Mouse (Mus musculus) NIH3T3 (cell line): ENCODE measurements around the gene Znrf1.

Experiments
- DNase-seq: peaks from one replicate; pipeline ENCODE4 v3.0.0-alpha.2; 2012; ENCODE audit warnings: low read depth

The Znrf1 gene

GRCm38 (mm10) chr8:111632976-111633375 is 97.1 kb downstream of the Znrf1 start:
- DNase-seq = no peak

GRCm38 (mm10) chr8:111638086-111638485 is 102.2 kb downstream of the Znrf1 start:
- DNase-seq = peak; percentile 44

DNA sequence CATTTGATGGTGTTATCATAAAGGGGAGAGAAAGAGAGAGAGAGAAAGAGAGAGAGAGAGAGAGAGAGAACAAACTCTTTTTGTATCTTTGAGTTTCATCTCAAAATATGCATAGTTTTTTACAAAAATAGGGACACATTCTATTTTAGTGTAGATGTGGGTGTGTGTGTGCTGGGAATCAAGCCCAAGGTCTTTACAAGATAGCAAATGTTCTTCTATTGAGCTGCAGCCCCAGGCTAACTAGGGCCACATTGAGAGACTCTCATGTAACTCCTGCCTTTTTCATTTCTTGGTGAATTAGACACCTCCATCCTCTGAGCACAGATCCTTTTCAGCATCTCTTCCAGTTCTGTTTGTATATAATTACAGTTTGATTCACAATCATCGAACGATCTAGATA is 105.2 kb downstream of the Znrf1 start:
- DNase-seq = no peak

DNA sequence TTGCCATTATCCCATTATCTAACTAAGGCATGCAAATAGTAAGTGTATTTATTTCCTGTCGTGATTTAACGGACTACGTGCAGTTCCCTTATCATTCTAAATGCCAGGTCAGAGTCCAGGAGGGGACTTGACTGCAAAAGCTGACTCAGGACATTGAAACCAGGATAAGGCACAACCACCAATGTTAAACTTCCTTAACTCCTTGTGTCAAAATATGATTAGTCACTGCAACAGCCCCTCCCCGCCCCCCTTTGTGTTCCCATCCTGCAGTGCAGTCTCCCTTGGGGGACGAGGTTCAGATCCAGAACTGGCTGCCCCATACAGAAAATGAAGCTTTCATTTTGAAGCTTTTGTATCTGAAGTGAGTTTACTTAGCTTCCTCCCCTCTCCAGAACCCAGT is 106.6 kb downstream of the Znrf1 start:
- DNase-seq = peak; percentile 80

DNA sequence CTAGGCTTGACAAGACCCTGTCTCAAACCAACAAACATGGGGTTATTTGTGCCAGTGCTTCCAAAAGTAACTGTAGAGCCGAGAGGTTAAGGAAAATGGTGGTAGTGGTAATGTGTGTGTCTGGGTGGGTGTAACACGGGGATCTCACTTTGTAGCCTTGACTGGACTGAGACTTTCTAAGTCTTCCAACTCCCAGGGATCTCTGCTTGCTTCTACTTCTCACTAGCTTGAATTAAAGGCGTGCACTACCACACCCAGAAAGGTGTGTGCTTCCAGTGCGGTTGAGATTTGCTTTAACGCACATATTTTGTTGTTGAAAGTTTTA is 107.0 kb downstream of the Znrf1 start:
- no peak for DNase-seq

- DNase-seq = peak; percentile 96
Observed at GRCm38 (mm10) chr8:111643264-111644141, 107.6 kb downstream of the Znrf1 start, which contains the start of gene Zfp1. Zfp1 (plus strand) TSS chr8:111643401.

- peak; percentile 36 for DNase-seq
Observed at GRCm38 (mm10) chr8:111644286-111645051, 108.6 kb downstream of the Znrf1 start.

DNA sequence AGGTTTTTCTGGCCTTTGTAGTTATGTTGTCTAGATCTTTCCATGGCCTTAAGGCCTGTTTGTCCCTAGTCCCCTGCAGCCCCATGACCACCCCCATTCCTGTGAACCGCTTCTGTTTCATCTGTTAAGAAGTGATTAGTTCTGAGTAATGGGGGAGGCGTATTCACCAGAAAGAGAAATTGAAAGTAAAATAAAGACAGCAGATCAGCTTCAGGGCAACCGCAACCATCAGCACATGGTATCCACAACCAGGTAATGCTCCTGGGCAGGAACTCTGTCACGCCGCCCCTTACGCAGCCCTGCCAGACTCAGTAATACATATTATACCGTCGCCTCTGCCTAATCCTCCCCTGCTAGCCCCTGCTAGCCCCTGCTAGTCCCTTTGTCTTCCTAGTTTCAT is 109.8 kb downstream of the Znrf1 start:
- DNase-seq = no peak

DNA sequence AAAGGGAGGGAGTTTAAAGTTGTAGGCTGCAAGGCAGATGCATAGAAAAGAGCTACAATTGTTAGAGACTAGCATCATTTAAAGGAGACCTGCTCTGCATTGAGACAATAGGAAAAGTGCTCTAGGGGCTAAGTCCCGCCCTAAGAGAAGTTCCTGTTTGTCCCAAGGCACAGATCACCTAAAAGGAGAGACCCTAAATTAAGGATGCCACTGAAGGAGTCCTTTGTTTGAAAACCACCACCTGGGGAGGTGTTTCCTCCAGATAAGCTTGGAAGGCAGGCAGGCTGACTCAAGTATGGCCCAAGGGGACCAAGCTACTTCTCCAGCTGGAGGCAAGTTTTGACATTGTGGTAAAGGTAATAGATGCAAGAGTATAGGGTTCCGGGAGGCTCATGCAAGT is 112.9 kb downstream of the Znrf1 start:
- DNase-seq = no peak

- DNase-seq = no peak
Observed at GRCm38 (mm10) chr8:111650651-111651050, 114.8 kb downstream of the Znrf1 start.

DNA sequence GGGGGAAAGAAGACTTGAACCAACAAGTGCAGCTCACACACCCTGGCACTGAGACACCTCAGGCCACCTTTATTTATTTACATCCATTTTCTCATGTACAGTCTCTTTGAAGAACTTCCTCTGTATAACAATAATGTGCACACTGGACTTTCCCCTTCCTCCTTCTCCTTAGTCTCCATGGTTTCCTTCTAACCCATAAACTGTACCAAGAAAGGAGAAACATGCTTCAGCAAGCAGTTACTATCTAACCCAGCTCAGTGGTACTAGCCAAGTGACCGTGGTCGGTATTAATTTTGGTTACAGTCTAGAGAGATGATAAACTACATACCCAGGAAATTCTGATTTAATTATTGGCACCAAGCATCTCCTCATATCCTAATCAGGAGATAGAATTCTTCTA is 117.6 kb downstream of the Znrf1 start:
- DNase-seq = no peak

GRCm38 (mm10) chr8:111657312-111657854 is 121.5 kb downstream of the Znrf1 start:
- DNase-seq = no peak

DNA sequence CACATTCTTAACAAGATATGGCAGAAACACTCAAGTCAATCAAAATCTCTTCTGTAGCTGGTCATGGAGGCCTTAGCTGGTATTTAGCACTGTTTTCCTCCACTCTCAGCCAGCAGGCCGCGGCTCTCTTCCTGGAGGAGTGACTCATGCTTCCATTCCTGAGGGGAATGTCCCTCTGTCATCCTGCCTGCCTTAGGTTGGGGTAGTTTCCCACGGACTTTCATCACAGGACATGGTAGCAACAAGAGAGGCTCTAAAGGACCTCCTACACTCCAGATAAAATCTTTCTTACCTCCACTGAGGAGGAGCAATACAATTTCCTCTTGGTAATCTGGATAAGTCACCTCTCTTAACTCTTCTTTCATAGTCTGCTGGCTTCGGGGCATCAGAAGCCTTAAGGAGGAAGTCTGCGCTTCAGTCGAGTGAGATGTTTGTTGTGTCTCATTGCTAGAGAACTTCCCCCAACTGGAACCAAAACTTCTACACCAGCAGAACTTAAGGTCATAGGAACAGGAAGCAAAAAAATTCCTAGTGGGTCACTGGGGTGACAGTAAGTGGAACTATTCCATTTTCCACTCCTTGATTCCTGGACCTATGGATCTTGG is 123.0 kb downstream of the Znrf1 start:
- DNase-seq = peak; percentile 70

DNA sequence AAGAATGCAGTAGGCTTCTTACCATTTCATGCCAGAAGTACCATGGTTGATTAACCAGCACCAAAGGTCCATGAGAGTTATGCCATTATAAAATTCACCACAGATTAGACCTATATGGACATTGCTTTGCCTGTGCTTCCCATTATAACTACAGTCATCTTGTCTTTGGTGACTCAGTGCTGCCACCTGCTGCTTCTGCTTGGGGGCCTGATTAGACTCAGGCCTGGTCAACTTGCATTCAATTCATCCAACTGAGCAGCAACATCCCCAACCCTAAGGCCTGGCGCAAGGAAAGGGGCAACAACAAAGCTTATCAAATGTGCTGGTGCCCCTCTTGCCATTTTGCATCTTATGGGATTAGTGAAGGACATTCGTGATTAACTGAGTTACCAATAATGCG is 126.6 kb downstream of the Znrf1 start:
- DNase-seq = peak; percentile 92

DNA sequence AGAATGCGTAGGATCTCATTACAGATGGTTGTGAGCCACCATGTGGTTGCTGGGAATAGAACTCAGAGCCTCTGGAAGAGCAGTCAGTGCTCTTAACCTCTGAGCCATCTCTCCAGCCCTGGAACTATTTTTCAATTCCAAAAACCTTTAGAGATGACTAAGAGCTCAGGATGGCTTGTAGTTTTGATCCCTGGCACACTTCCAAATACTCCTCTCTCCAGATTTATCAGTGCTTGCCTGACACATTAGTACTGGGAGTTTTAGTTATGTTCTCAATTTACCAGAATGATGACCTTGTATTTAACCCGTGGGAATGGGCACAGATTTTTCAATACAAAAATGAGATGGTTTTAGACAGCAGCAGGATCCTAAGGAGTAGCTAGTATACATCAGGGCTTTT is 130.9 kb downstream of the Znrf1 start:
- peak; percentile 66 for DNase-seq
